Mouse (Mus musculus): ENCODE results near the gene Gm8332. TPM values are rescaled to one million over a fixed set of nuclear protein-coding genes. Genes with fewer than 3 reads are reported as not detected.
"Not testable (repeated sequence)": the region's sequence is repeated elsewhere in the genome, so short reads cannot be mapped to it uniquely, and the experiment has no call there.

Gm8332 gene
- polyA plus RNA-seq (2015; fragmentation: Nextera tagmentation; extraction: Ambion mirVana), result not detected in 2 replicates

DNA sequence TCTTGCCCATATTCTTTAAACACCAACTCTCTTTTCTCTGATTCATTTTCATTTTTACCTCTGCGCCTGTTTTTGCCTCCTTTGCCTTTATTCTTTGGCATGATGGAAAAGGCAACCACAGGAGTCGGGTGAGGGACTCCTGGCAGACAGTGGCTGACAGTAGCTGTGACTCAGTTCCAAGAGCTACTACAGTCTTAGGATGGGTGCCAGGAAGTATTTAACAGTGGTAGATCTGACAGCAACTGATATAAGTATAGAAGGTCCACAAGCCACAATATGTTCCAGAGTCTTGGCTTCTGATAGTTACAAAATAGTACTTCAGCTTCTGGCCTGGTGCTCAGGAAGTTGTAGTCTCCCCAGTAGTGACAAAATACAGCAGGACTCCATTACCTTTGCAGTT, at the start of gene Gm8332:
Gene Gm8332, minus strand, starts transcription at position 101 of the 400 bp plus-strand sequence.
- WGBS, result 62% methylated on average over 1 of the region's 2 CpGs
- not testable (repeated sequence) for H3K9me3 ChIP-seq; H3K27ac ChIP-seq; H3K4me1 ChIP-seq; H3K36me3 ChIP-seq; H3K4me2 ChIP-seq; ATAC-seq (ENCODE audit: insufficient number of reproducible peaks, low FRiP score, low TSS enrichment, low read depth); H3K27me3 ChIP-seq; H3K4me3 ChIP-seq; H3K9ac ChIP-seq

DNA sequence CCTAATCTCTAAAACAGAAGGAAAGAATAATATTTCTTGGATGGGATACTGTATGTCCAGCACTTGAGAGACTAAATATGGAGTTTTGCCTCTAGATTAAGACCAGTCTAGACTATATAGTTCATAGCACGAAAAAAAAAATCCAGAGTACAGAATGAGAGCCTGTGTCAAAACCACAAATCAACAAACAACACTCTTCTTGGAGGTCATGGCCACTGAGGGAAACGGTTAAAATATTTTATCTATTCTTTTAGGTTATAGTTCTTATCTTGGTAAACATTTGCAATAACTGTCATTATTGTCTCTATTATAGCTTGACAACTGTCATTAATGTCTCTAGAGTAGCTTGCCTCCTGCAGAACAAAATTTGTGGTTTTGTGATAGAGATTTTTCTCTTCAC, 47.3 kb upstream of the Gm8332 start:
- WGBS, result 64% methylated on average over 2 of the region's 2 CpGs
- H3K36me3 ChIP-seq; H3K27ac ChIP-seq; H3K4me3 ChIP-seq; H3K9ac ChIP-seq; H3K9me3 ChIP-seq; H3K27me3 ChIP-seq; ATAC-seq (ENCODE audit: insufficient number of reproducible peaks, low FRiP score, low TSS enrichment, low read depth); H3K4me2 ChIP-seq; H3K4me1 ChIP-seq: not testable (repeated sequence)

DNA sequence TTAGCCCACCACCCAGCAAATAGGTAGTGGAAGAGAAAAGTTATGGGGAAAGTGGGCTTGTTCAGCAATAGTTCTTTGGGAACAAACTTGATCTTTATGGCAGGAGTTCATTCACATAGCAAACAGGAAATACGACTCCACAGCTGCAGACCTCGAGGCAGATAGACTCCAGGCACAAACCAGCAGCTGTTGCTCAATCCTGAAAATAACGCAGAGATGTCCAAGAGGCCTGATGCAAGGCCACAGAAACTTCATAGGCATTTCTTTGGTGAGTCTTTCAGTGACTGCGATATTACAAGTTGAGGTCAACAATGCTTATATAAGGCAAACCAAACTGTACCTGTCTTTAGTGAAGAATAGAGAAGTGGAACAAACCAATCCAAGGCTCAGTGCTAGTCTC, 43.2 kb upstream of the Gm8332 start:
- not testable (repeated sequence) for ATAC-seq (ENCODE audit: insufficient number of reproducible peaks, low FRiP score, low TSS enrichment, low read depth); H3K27ac ChIP-seq; H3K9me3 ChIP-seq; H3K4me2 ChIP-seq; H3K36me3 ChIP-seq; H3K27me3 ChIP-seq; H3K4me3 ChIP-seq; H3K4me1 ChIP-seq; H3K9ac ChIP-seq
- WGBS, result 56% methylated on average over 4 of the region's 4 CpGs

DNA sequence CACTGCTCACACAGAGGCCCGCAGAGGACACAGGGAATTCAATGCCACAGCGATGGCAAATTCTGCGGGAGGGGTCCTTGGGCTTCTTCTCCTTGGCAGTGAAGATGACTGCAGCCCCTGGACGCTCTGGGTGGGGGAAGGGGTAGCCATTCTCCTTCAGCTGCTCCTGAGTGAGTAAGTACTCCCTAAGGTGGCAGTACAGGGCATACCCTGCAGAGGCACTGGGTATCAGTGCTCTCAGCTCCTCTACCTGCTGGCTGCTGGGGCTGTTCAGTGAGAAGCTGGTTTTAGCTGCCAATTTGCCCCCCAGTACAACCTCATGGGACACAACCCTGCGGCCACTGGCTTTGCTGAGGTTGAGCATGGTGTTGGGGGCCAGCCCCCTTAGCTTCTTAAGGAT, 35.3 kb upstream of the Gm8332 start:
- H3K4me1 ChIP-seq, result not testable (repeated sequence)

DNA sequence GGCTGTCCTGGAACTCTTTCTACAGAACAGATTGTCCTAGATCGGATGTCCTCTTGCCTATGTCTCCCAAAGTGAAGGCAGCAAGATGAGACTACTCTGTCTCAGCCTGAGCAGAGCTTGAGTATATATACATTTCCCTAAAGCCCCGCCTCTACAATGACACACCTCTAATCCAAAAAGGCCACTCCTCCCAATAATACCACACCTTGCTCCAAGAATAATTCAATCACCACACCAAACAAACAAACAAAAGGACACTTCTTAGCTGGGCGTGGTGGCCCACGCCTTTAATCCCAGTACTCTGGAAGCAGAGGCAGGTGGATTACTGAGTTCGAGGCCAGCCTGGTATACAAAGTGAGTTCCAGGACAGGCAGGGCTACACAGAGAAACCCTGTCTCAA, 24.5 kb upstream of the Gm8332 start, which contains the start of gene Gm5662:
Gene Gm5662, minus strand, starts transcription at position 101 of the 400 bp plus-strand sequence.
- not testable (repeated sequence) for H3K4me1 ChIP-seq; H3K36me3 ChIP-seq; H3K9me3 ChIP-seq; ATAC-seq (ENCODE audit: insufficient number of reproducible peaks, low FRiP score, low TSS enrichment, low read depth); H3K27me3 ChIP-seq; H3K27ac ChIP-seq; H3K4me2 ChIP-seq; H3K4me3 ChIP-seq; H3K9ac ChIP-seq
- WGBS, result 81% methylated on average over 5 of the region's 5 CpGs

More for the DNA sequence above, 35.3 kb upstream of the Gm8332 start:
- not testable (repeated sequence) for H3K9me3 ChIP-seq, H3K27ac ChIP-seq, H3K4me2 ChIP-seq, H3K4me3 ChIP-seq, H3K9ac ChIP-seq, H3K36me3 ChIP-seq, H3K27me3 ChIP-seq
- WGBS, result 78% methylated on average over 5 of the region's 5 CpGs
- peak; percentile 19; the same call in 1 of the 2 replicates for ATAC-seq (ENCODE audit: insufficient number of reproducible peaks, low FRiP score, low TSS enrichment, low read depth)

DNA sequence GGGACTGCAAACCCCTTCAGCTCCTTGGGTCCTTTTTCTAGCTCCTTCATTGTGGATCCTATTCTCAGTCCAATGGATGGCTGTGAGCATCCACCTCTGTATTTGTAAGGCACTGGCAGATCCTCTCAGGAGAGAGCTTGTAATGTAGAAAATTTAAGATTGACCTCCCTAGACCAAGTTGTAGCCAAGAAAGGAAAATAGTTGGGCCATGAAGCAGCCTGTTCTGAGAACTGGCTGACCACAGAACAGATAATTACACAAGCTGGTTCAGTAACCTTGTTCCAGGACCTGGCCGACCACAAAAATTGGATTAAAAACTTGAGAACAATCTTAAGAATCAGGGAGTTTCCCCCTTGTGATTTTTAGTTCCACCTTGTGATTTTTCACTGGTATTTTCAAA, 7.3 kb upstream of the Gm8332 start:
- WGBS, result 43% methylated on average over 1 of the region's 1 CpGs
- Histone ChIP-seq H3K4me2 (no peak overlapping the region), H3K27ac (no peak overlapping the region), H3K4me3 (no peak overlapping the region), H3K9me3 (no peaks in the 10 kb centered on the region), H3K27me3 (no peaks in the 10 kb centered on the region), H3K9ac (no peak overlapping the region), H3K4me1 (no peaks in the 10 kb centered on the region), H3K36me3 (no peaks in the 10 kb centered on the region)
- ATAC-seq (ENCODE audit: insufficient number of reproducible peaks, low FRiP score, low TSS enrichment, low read depth), result no peak

DNA sequence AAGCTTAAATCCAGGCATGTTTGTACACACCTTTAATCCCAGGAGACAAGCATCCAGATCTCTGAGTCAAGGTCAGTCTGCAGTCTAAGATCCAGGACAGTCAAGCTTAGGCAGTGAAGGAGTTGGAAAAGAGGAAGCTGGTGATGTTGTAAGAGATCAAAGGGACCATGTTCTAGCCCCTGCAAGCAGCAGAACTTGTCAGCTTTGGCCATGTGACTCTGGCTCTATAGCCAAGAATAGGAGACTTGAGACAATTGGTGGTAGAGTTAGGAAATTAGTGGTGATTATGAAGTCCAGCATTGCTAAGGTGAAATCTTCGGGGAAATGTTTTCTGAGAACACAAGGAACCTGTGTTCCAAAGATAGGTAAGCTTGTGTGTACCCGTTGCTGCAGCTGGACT, 6.0 kb upstream of the Gm8332 start:
- H3K4me2 ChIP-seq; H3K9me3 ChIP-seq; H3K36me3 ChIP-seq; H3K9ac ChIP-seq; ATAC-seq (ENCODE audit: insufficient number of reproducible peaks, low FRiP score, low TSS enrichment, low read depth); H3K27ac ChIP-seq; H3K27me3 ChIP-seq; H3K4me3 ChIP-seq; H3K4me1 ChIP-seq: not testable (repeated sequence)
- 51% methylated on average over 2 of the region's 2 CpGs for WGBS

DNA sequence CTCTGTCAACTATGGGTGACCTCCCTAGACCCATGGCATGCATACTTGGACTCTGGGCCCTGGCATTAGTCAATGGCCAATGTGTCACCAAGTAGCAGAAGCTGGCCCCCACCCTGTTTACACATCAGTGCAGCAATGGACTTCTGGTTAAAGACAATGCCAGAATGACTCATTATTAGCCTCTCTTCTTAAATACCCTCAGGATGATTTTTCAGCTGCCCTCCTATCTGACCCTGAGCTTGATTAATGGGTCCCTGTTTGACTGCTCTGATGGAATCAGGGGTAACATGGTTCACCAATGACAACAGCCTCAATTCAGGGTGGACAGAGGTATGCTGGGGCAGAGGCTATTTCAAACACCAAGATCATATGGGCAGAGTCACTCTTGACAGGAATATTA, 4.1 kb downstream of the Gm8332 start:
- H3K36me3 ChIP-seq; H3K4me1 ChIP-seq; H3K9me3 ChIP-seq; ATAC-seq (ENCODE audit: insufficient number of reproducible peaks, low FRiP score, low TSS enrichment, low read depth); H3K27me3 ChIP-seq; H3K4me2 ChIP-seq; H3K27ac ChIP-seq; H3K4me3 ChIP-seq; H3K9ac ChIP-seq: not testable (repeated sequence)

DNA sequence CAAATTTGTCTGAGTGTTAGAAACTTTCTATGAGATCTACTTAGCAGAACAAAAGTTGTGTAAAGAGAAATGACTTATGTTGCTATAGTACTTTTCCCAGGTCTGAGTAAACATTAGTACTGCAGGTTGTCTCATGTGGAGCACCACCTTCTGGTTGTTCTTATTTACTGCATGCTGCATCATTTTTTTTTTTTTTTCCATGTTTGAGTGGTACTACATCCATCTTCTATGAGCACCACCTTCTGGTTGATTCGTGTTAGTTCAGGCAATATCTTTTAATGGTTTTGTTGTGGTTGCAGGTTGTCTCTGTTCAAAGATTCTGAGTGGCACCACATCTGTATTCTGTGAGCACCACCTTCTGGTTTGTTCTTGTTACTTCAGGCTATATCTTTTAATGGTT, 7.0 kb downstream of the Gm8332 start:
- H3K9me3 ChIP-seq; H3K4me1 ChIP-seq; H3K36me3 ChIP-seq; H3K9ac ChIP-seq; H3K27ac ChIP-seq; ATAC-seq (ENCODE audit: insufficient number of reproducible peaks, low FRiP score, low TSS enrichment, low read depth); H3K4me3 ChIP-seq; H3K27me3 ChIP-seq; H3K4me2 ChIP-seq: not testable (repeated sequence)
- 46% methylated on average over 1 of the region's 1 CpGs for WGBS

DNA sequence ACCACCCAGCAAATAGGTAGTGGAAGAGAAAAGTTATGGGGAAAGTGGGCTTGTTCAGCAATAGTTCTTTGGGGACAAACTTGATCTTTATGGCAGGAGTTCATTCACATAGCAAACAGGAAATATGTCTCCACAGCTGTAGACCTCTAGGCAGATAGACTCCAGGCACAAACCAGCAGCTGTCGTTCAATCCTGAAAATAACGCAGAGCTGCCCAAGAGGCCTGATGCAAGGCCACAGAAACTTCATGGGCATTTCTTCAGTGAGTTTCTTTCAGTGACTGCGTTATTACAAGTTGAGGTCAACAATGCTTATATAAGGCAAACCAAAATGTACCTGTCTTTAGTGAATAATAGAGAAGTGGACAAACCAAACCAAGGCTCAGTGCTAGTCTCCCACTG, 30.5 kb downstream of the Gm8332 start:
- Histone ChIP-seq H3K4me3 (no peak overlapping the region), H3K9ac (no peak overlapping the region), H3K4me1 (no peaks in the 10 kb centered on the region), H3K27ac (no peak overlapping the region), H3K36me3 (no peaks in the 10 kb centered on the region), H3K27me3 (no peaks in the 10 kb centered on the region), H3K4me2 (no peak overlapping the region), H3K9me3 (no peaks in the 10 kb centered on the region)
- no peak for ATAC-seq (ENCODE audit: insufficient number of reproducible peaks, low FRiP score, low TSS enrichment, low read depth)
- WGBS, result 91% methylated on average over 3 of the region's 3 CpGs

DNA sequence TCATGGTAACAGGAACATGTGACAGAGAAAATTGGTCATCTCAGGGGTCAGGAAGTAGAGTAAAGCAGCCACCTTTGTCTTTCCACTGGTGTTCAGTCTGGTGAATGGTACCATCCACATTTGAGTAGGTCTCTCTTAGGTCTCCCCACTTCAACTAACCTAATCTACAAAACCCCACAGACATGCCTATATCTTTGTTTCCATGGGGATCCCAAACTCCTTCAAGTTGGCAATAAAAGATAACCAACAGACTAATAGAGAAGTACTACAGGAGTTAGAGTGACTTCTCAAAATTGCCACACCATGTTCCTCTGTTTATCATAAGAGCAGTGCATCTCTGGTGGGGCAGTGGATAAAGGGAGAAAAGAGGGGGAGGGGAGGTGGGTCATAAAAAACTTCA, 31.8 kb downstream of the Gm8332 start:
- not testable (repeated sequence) for H3K4me2 ChIP-seq; H3K9ac ChIP-seq; ATAC-seq (ENCODE audit: insufficient number of reproducible peaks, low FRiP score, low TSS enrichment, low read depth); H3K27me3 ChIP-seq; H3K27ac ChIP-seq; H3K9me3 ChIP-seq; H3K36me3 ChIP-seq; H3K4me3 ChIP-seq; H3K4me1 ChIP-seq

DNA sequence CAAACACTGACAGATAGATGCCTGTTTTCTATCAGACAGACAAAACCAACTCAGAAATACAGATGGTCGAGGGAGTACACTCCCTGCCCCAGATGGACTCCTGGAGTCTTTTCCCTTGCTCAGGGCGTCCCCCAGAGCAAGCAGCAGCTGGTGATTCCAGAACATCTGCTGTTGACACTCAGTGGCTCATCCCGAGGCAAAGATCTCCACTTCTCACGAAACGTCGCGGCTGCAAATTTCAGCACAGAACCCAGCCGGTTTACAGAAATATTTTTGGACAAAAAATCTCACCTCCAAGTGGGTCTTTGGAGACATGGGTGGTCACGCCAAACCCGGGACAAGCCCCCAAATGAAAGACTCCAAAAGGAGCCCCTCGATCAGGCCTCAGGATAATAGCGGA, 35.3 kb downstream of the Gm8332 start:
- Histone ChIP-seq H3K4me3 (no peak overlapping the region), H3K4me1 (no peaks in the 10 kb centered on the region), H3K9ac (no peak overlapping the region), H3K27me3 (no peaks in the 10 kb centered on the region), H3K27ac (no peak overlapping the region), H3K36me3 (no peaks in the 10 kb centered on the region), H3K9me3 (no peaks in the 10 kb centered on the region), H3K4me2 (no peak overlapping the region)
- ATAC-seq (ENCODE audit: insufficient number of reproducible peaks, low FRiP score, low TSS enrichment, low read depth), result no peak
- 85% methylated on average over 12 of the region's 12 CpGs for WGBS

DNA sequence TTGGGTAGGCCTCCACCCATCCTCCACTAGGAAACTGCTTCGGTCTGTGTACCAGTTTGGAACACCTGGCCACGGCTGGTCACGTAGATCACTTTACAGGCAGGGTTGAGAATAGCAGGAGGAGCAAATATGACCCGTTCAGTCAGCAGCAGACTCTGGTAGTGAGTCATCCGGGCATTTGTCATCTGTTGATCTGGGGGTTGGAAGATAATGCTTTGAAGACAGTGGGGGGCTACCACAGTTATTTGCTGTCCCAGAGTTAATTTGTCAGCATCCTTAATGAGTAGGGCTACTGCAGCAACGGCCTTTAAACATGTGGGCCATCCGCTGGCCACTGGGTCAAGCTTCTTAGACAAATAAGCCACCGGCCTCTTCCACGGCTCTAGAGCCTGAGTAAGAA, 38.4 kb downstream of the Gm8332 start:
- H3K9me3 ChIP-seq; H3K4me2 ChIP-seq; H3K4me1 ChIP-seq; H3K9ac ChIP-seq; H3K27me3 ChIP-seq; H3K36me3 ChIP-seq; H3K27ac ChIP-seq; ATAC-seq (ENCODE audit: insufficient number of reproducible peaks, low FRiP score, low TSS enrichment, low read depth); H3K4me3 ChIP-seq: not testable (repeated sequence)
- WGBS, result 80% methylated on average over 9 of the region's 9 CpGs
